Mouse (Mus musculus): ENCODE data around the gene Glrx3. TPM values are rescaled to one million over a fixed set of nuclear protein-coding genes. Genes with fewer than 3 reads are reported as not detected.

Glrx3 gene
- polyA plus RNA-seq, 1 experiment from 2014 or later: 302 TPM

DNA sequence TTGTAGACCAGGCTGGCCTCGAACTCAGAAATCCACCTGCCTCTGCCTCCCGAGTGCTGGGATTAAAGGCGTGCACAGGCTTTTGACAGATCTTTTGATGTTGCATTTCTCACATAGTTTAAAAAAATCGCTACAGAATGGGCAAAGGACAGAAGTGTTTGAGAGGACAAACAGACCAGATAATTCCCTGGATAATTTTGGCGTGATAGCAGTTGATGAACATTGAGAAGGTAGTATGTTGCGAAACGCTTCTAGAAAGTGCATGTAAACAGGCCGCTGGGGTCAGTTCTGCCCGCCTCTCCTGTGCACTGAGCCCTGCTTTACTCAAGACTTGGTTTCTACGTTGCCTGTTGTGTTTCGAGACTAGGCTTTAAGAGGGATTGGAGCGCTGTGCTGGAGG, 7.9 kb downstream of the Glrx3 start:
- no peaks in the 10 kb centered on the region for H3K9me3 ChIP-seq (ENCODE audit: control insufficient read depth, low read length)
- no peaks in the 10 kb centered on the region for H3K27me3 ChIP-seq (ENCODE audit: control insufficient read depth, insufficient read depth, low read length)
- no peak overlapping the region for H3K9ac ChIP-seq (replicated peaks; ENCODE audit: low read length)
- H3K4me2 ChIP-seq (ENCODE audit: low read length): no peak overlapping the region
- peaks cover 38% of the 10 kb centered on the region for H3K36me3 ChIP-seq (ENCODE audit: control insufficient read depth, insufficient read depth, low read length)
- no peak overlapping the region for H3K4me3 ChIP-seq (replicated peaks; ENCODE audit: low read depth, low read length)
- 95% methylated on average over 12 of the region's 12 CpGs for whole genome bisulfite sequencing
- DNase-seq (no peak), ATAC-seq (ENCODE audit: low FRiP score, low TSS enrichment) (no peak)
- H3K4me1 ChIP-seq (ENCODE audit: control insufficient read depth, insufficient read depth, low read length): no peaks in the 10 kb centered on the region
- H3K27ac ChIP-seq (replicated peaks; ENCODE audit: low read depth, low read length): no peak overlapping the region

DNA sequence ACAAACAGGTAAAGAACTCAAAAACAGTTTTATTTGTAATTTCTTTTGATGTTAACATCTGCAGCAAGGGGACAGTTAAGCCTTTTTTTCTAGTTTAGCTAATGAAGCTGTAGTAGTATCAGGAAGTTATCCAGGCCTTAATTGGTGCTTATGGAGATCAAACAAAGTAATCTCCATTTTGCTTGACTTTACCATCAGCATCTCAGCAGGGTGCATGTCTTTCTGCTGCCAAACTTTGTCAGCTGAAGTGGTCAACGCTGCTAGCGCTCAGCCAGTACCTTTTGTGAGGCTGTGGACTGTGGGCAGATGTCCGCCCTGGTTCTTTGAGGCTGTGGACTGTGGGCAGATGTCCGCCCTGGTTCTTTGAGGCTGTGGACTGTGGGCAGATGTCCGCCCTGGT, 24.0 kb downstream of the Glrx3 start:
- no peak overlapping the region for H3K4me3 ChIP-seq (replicated peaks; ENCODE audit: low read depth, low read length)
- ATAC-seq (ENCODE audit: low FRiP score, low TSS enrichment): no peak
- H3K9ac ChIP-seq (replicated peaks; ENCODE audit: low read length): no peak overlapping the region
- DNase-seq: no peak
- H3K4me2 ChIP-seq (ENCODE audit: low read length): no peak overlapping the region
- 58% methylated on average over 5 of the region's 5 CpGs for WGBS
- no peak overlapping the region for H3K27ac ChIP-seq (replicated peaks; ENCODE audit: low read depth, low read length)
- peaks cover 47% of the 10 kb centered on the region for H3K36me3 ChIP-seq (ENCODE audit: control insufficient read depth, insufficient read depth, low read length)
- no peaks in the 10 kb centered on the region for H3K9me3 ChIP-seq (ENCODE audit: control insufficient read depth, low read length)
- no peaks in the 10 kb centered on the region for H3K27me3 ChIP-seq (ENCODE audit: control insufficient read depth, insufficient read depth, low read length)
- H3K4me1 ChIP-seq (ENCODE audit: control insufficient read depth, insufficient read depth, low read length): no peaks in the 10 kb centered on the region

- Histone ChIP-seq H3K36me3 (ENCODE audit: control insufficient read depth, insufficient read depth, low read length) (peaks cover 43% of the 10 kb centered on the region), H3K27ac (replicated peaks; ENCODE audit: low read depth, low read length) (no peak overlapping the region), H3K27me3 (ENCODE audit: control insufficient read depth, insufficient read depth, low read length) (no peaks in the 10 kb centered on the region), H3K9ac (replicated peaks; ENCODE audit: low read length) (no peak overlapping the region), H3K4me2 (ENCODE audit: low read length) (no peak overlapping the region), H3K4me3 (replicated peaks; ENCODE audit: low read depth, low read length) (no peak overlapping the region), H3K9me3 (ENCODE audit: control insufficient read depth, low read length) (no peaks in the 10 kb centered on the region), H3K4me1 (ENCODE audit: control insufficient read depth, insufficient read depth, low read length) (no peaks in the 10 kb centered on the region)
- DNase-seq: peak; percentile 76
- no peak for ATAC-seq (ENCODE audit: low FRiP score, low TSS enrichment)
- 69% methylated on average over 4 of the region's 4 CpGs for WGBS
Observed at GRCm38 (mm10) chr7:137468174-137468573, 30.8 kb downstream of the Glrx3 start.

- ATAC-seq (ENCODE audit: low FRiP score, low TSS enrichment) (no peak), DNase-seq (peak; percentile 55)
- Histone ChIP-seq H3K27me3 (ENCODE audit: control insufficient read depth, insufficient read depth, low read length) (no peaks in the 10 kb centered on the region), H3K9ac (replicated peaks; ENCODE audit: low read length) (no peak overlapping the region), H3K4me3 (replicated peaks; ENCODE audit: low read depth, low read length) (no peak overlapping the region), H3K4me1 (ENCODE audit: control insufficient read depth, insufficient read depth, low read length) (no peaks in the 10 kb centered on the region), H3K4me2 (ENCODE audit: low read length) (no peak overlapping the region), H3K27ac (replicated peaks; ENCODE audit: low read depth, low read length) (no peak overlapping the region), H3K36me3 (ENCODE audit: control insufficient read depth, insufficient read depth, low read length) (peaks cover 19% of the 10 kb centered on the region), H3K9me3 (ENCODE audit: control insufficient read depth, low read length) (no peaks in the 10 kb centered on the region)
- 60% methylated on average over 7 of the region's 7 CpGs for WGBS
Observed at GRCm38 (mm10) chr7:137471431-137472120, 34.2 kb downstream of the Glrx3 start.

GRCm38 (mm10) chr7:137472149-137472548, 34.7 kb downstream of the Glrx3 start:
- ATAC-seq (ENCODE audit: low FRiP score, low TSS enrichment): no peak

DNA sequence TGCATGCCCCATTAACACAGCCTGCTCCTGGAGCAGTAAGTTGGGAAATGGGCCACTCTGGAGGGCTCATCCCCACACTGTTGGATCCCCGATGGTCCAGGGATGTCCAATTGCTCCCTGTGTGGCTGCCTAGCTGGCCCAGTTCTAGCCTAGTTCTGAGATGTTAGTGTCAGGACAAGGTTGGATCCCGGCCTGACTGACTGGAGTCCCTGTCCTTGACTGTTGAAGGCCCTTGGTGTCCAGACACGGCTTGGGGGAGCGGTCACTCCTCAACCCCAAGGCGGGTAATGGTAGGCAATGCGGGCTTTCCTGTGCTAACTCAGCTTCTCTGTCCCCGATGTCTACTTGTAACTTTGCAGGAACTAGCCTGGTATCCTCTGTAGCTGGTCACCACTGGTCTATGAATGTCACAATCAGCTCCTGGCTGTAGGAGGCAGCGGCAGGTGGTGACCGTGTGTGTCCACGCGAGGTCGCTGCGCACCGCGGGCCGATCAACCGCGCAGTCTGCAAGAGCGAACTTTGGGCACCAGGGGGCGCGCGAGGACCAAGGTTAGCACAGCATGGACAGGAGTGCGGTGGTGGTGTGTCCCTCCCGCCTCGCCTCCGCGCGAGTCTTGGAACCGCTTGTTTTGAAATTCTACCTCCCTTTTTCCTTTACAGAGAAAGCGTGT, 40.7 kb downstream of the Glrx3 start:
- no peak overlapping the region; the same call in 1 of the 2 replicates for H3K9ac ChIP-seq (replicated peaks; ENCODE audit: low read length)
- H3K4me1 ChIP-seq (ENCODE audit: control insufficient read depth, insufficient read depth, low read length): no peaks in the 10 kb centered on the region
- no peaks in the 10 kb centered on the region for H3K36me3 ChIP-seq (ENCODE audit: control insufficient read depth, insufficient read depth, low read length)
- H3K27me3 ChIP-seq (ENCODE audit: control insufficient read depth, insufficient read depth, low read length): no peaks in the 10 kb centered on the region
- DNase-seq (peak; percentile 98), ATAC-seq (ENCODE audit: low FRiP score, low TSS enrichment) (peak; percentile 86)
- H3K9me3 ChIP-seq (ENCODE audit: control insufficient read depth, low read length): no peaks in the 10 kb centered on the region
- no peak overlapping the region for H3K27ac ChIP-seq (replicated peaks; ENCODE audit: low read depth, low read length)
- H3K4me2 ChIP-seq (ENCODE audit: low read length): peak overlapping the region; percentile 58
- H3K4me3 ChIP-seq (replicated peaks; ENCODE audit: low read depth, low read length): peak overlapping the region; percentile 24
- WGBS: 14% methylated on average over 30 of the region's 30 CpGs

More at GRCm38 (mm10) chr7:137472149-137472548, 34.7 kb downstream of the Glrx3 start:
- no peak for DNase-seq
- Histone ChIP-seq H3K4me3 (replicated peaks; ENCODE audit: low read depth, low read length) (no peak overlapping the region), H3K27ac (replicated peaks; ENCODE audit: low read depth, low read length) (no peak overlapping the region), H3K4me2 (ENCODE audit: low read length) (no peak overlapping the region), H3K9ac (replicated peaks; ENCODE audit: low read length) (no peak overlapping the region), H3K27me3 (ENCODE audit: control insufficient read depth, insufficient read depth, low read length) (no peaks in the 10 kb centered on the region), H3K36me3 (ENCODE audit: control insufficient read depth, insufficient read depth, low read length) (peaks cover 14% of the 10 kb centered on the region), H3K4me1 (ENCODE audit: control insufficient read depth, insufficient read depth, low read length) (no peaks in the 10 kb centered on the region), H3K9me3 (ENCODE audit: control insufficient read depth, low read length) (no peaks in the 10 kb centered on the region)
- WGBS: 89% methylated on average over 6 of the region's 6 CpGs

DNA sequence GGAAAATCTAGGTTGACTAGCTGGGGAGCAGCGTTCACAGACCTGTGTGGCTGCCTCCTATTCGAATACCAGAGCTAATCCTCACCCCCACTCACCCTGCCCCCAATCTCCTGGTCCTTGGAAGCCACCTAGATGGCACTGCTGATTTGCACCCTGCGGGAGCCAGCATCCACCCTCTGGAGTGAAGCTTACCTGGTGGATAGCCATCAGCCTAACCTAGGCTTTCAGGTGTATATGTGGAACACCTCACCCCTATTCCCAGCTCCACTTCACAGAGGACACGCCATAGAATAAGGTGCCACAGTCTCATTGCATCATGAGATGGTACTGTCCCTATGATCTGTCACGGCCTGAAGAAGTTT, 41.2 kb downstream of the Glrx3 start:
- DNase-seq (no peak), ATAC-seq (ENCODE audit: low FRiP score, low TSS enrichment) (peak; percentile 53)
- H3K4me2 ChIP-seq (ENCODE audit: low read length): peak overlapping the region; percentile 58
- H3K4me1 ChIP-seq (ENCODE audit: control insufficient read depth, insufficient read depth, low read length): no peaks in the 10 kb centered on the region
- H3K27me3 ChIP-seq (ENCODE audit: control insufficient read depth, insufficient read depth, low read length): no peaks in the 10 kb centered on the region
- H3K9me3 ChIP-seq (ENCODE audit: control insufficient read depth, low read length): no peaks in the 10 kb centered on the region
- H3K36me3 ChIP-seq (ENCODE audit: control insufficient read depth, insufficient read depth, low read length): no peaks in the 10 kb centered on the region
- no peak overlapping the region for H3K27ac ChIP-seq (replicated peaks; ENCODE audit: low read depth, low read length)
- H3K4me3 ChIP-seq (replicated peaks; ENCODE audit: low read depth, low read length): peak overlapping the region; percentile 24
- 23% methylated on average over 5 of the region's 5 CpGs for WGBS
- H3K9ac ChIP-seq (replicated peaks; ENCODE audit: low read length): no peak overlapping the region; the same call in 1 of the 2 replicates

GRCm38 (mm10) chr7:137480839-137481238, 43.4 kb downstream of the Glrx3 start:
- Histone ChIP-seq H3K4me1 (ENCODE audit: control insufficient read depth, insufficient read depth, low read length) (no peaks in the 10 kb centered on the region), H3K27ac (replicated peaks; ENCODE audit: low read depth, low read length) (no peak overlapping the region), H3K9me3 (ENCODE audit: control insufficient read depth, low read length) (no peaks in the 10 kb centered on the region), H3K9ac (replicated peaks; ENCODE audit: low read length) (no peak overlapping the region), H3K4me2 (ENCODE audit: low read length) (no peak overlapping the region), H3K4me3 (replicated peaks; ENCODE audit: low read depth, low read length) (no peak overlapping the region), H3K36me3 (ENCODE audit: control insufficient read depth, insufficient read depth, low read length) (no peaks in the 10 kb centered on the region), H3K27me3 (ENCODE audit: control insufficient read depth, insufficient read depth, low read length) (no peaks in the 10 kb centered on the region)
- whole genome bisulfite sequencing: 82% methylated on average over 6 of the region's 6 CpGs
- no peak for ATAC-seq (ENCODE audit: low FRiP score, low TSS enrichment)
- no peak for DNase-seq

DNA sequence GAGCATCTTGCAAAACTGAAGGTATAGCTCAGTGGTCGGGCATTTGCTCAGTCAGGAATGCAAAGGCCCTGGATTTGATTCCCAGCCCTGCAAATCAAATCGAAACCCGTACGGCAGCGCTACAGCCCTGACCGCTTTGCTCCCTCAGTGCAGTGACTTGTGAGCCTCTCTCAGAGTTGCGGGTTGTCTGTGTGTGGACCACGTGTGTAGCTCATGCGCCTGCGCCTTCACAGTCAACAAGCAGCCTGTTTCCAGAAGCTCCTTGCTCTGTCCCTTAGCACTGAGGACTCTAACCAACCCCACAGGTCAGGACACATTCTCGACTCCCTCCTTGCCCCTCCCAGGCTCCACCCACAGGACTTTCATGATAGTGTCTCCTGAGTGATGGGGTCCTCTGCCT, 46.6 kb downstream of the Glrx3 start:
- H3K9me3 ChIP-seq (ENCODE audit: control insufficient read depth, low read length): no peaks in the 10 kb centered on the region
- no peak overlapping the region for H3K4me3 ChIP-seq (replicated peaks; ENCODE audit: low read depth, low read length)
- no peak overlapping the region for H3K4me2 ChIP-seq (ENCODE audit: low read length)
- H3K27me3 ChIP-seq (ENCODE audit: control insufficient read depth, insufficient read depth, low read length): no peaks in the 10 kb centered on the region
- DNase-seq (no peak), ATAC-seq (ENCODE audit: low FRiP score, low TSS enrichment) (no peak)
- 88% methylated on average over 11 of the region's 11 CpGs for WGBS
- no peaks in the 10 kb centered on the region for H3K4me1 ChIP-seq (ENCODE audit: control insufficient read depth, insufficient read depth, low read length)
- no peak overlapping the region for H3K27ac ChIP-seq (replicated peaks; ENCODE audit: low read depth, low read length)
- H3K9ac ChIP-seq (replicated peaks; ENCODE audit: low read length): no peak overlapping the region
- H3K36me3 ChIP-seq (ENCODE audit: control insufficient read depth, insufficient read depth, low read length): no peaks in the 10 kb centered on the region
